ENCODE assay signal across 9 mouse cellular contexts in genomic region chr4:83396346-83396745, GRCm38 (mm10). TPM values are rescaled to one million over a fixed set of nuclear protein-coding genes. Genes with fewer than 3 reads are reported as not detected.
DNase-seq lines count a peak whose midpoint lies in the region; ATAC-seq and TF ChIP-seq lines count a peak whose summit lies in the region.
"Had no signal": no experiment of that assay in that cellular context is flagged by ENCODE, and none has a peak within 500 bp of the region (broad histone marks: within the 10 kb centered on the region; RNA-seq: fewer than 3 reads in every experiment).

No protein-coding gene starts in this region.

- H3K27ac ChIP-seq in forebrain, postnatal 0 days (ENCODE audit: low read depth, low read length), result no peak overlapping the region

- H3K4me1 ChIP-seq in forebrain, postnatal 0 days (ENCODE audit: insufficient read depth), result no peaks in the 10 kb centered on the region

- no peaks in the 10 kb centered on the region for H3K9me3 ChIP-seq in forebrain, postnatal 0 days (ENCODE audit: low read length)

- no peak overlapping the region for H3K4me3 ChIP-seq in forebrain, postnatal 0 days (ENCODE audit: low read depth, low read length)

- no peak overlapping the region for H3K9ac ChIP-seq in forebrain, postnatal 0 days
- H3K9ac ChIP-seq: liver, postnatal 0 days had no signal

- H3K36me3 ChIP-seq in forebrain, postnatal 0 days (ENCODE audit: insufficient read depth), result no peaks in the 10 kb centered on the region

- H3K27me3 ChIP-seq in forebrain, postnatal 0 days (ENCODE audit: insufficient read depth, low read length), result no peaks in the 10 kb centered on the region

- 78% methylated on average over 4 of the region's 4 CpGs for WGBS in forebrain, postnatal 0 days

- no peak for TF ChIP-seq CTCF in forebrain, postnatal 0 days (IDR thresholded peaks at IDR 0.05; ENCODE audit: low read depth)

- DNase-seq in adrenal gland, adult 2 months, result peak; percentile 72
- DNase-seq in adrenal gland, postnatal 4 days (ENCODE audit: low spot score in 2 of 2), result no peak
- peak; percentile 64 for DNase-seq in urinary bladder, postnatal 14 days (ENCODE audit: low spot score)
- DNase-seq in urinary bladder, adult 2 months (ENCODE audit: low spot score), result no peak
- peak; percentile 59 to 70 for DNase-seq in lung, adult 18-20 months
- DNase-seq in thymus, postnatal 36 days, result no peak
- DNase-seq in left cerebral cortex, postnatal 14 days (ENCODE audit: low spot score in 2 of 2), result no peak
- DNase-seq in forebrain, postnatal 0 days, result no peak
- DNase-seq: liver, postnatal 0 days had no signal

- intact Hi-C loops in left cerebral cortex, postnatal 14 days (cut with DNase I), result loop anchor here (5.0 kb wide), 1 partner anchor 94 kb away; no protein-coding TSS in a partner anchor

- ATAC-seq in forebrain, postnatal 0 days, result no peak
- ATAC-seq: liver, postnatal 0 days had no signal

- H3K4me2 ChIP-seq in forebrain, postnatal 0 days (ENCODE audit: low read depth), result no peak overlapping the region

RNA-seq across cellular contexts. Expression of gene Snapc3, which starts 21.2 kb away (rescaled TPM):
- 10 to 100 TPM; 19.2 to 22.5 TPM for total RNA-seq in adrenal gland, adult 2 months (2021)
- polyA plus RNA-seq in adrenal gland, adult 2 months (2012; rRNA removed), result 22.7 and 28.5 TPM in 2 replicates
- 10 to 100 TPM; 33.4 to 39.2 TPM for total RNA-seq in adrenal gland, postnatal 4 days (2021)
- polyA plus RNA-seq in urinary bladder, adult 2 months (2012; rRNA removed), result 22.6 and 30.0 TPM in 2 replicates
- 10 to 100 TPM; 40.3 to 43.8 TPM for total RNA-seq in left cerebral cortex, postnatal 14 days (2021)
- total RNA-seq in forebrain, postnatal 0 days (2014; rRNA removed), result 56.6 and 60.9 TPM in 2 replicates
- 42.3 and 44.0 TPM in 2 replicates for polyA plus RNA-seq in forebrain, postnatal 0 days (2015; fragmentation: Nextera tagmentation; extraction: Ambion mirVana)

Comparison
In these comparisons a context has a peak if more than half of its experiments do, and no peak if none do; other contexts are left out.
1. DNase-seq: peak in adrenal gland, adult 2 months (single experiment), urinary bladder, postnatal 14 days (single experiment) and lung, adult 18-20 months (2 of 2); none in adrenal gland, postnatal 4 days (0 of 2), urinary bladder, adult 2 months (single experiment), thymus, postnatal 36 days (0 of 2), left cerebral cortex, postnatal 14 days (0 of 2) and forebrain, postnatal 0 days (single experiment).